Mouse (Mus musculus): ENCODE results near the gene Atp6v0e2.

Gene Atp6v0e2

GRCm38 (mm10) chr6:48573280-48573679, 35.9 kb downstream of the Atp6v0e2 start:
- no peak for DNase-seq (ENCODE audit: inconsistent ontology term)

- no peak for DNase-seq (ENCODE audit: inconsistent ontology term)
These were observed 36.6 kb downstream of the Atp6v0e2 start for GRCm38 (mm10) chr6:48573981-48574380.

GRCm38 (mm10) chr6:48578736-48579135, 41.3 kb downstream of the Atp6v0e2 start:
- no peak for DNase-seq (ENCODE audit: inconsistent ontology term)

- DNase-seq (ENCODE audit: inconsistent ontology term): peak; percentile 82
These were observed 41.8 kb downstream of the Atp6v0e2 start for GRCm38 (mm10) chr6:48579215-48579648.

DNA sequence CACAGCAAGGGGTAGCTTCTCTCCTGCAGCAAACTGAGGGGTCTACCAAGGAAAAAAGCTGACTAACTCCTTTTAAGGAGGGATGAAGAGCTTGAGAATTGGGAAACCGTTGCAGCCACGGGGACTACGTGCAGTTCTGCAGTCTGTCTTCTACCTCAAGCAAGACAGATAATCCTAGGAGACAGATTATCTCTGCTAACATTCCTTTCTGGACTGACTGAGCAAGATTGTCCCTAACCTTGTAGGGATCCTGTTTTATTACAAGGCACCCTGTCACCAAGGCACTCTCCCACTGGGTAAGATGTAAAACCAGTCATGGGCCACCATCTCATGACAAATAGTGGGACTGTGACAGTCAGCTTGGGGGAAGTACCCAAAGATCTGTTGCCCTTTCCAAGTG, 43.8 kb downstream of the Atp6v0e2 start:
- DNase-seq (ENCODE audit: inconsistent ontology term): no peak

- peak; percentile 36 for DNase-seq (ENCODE audit: inconsistent ontology term)
These were observed 44.6 kb downstream of the Atp6v0e2 start for GRCm38 (mm10) chr6:48582037-48582436.

DNA sequence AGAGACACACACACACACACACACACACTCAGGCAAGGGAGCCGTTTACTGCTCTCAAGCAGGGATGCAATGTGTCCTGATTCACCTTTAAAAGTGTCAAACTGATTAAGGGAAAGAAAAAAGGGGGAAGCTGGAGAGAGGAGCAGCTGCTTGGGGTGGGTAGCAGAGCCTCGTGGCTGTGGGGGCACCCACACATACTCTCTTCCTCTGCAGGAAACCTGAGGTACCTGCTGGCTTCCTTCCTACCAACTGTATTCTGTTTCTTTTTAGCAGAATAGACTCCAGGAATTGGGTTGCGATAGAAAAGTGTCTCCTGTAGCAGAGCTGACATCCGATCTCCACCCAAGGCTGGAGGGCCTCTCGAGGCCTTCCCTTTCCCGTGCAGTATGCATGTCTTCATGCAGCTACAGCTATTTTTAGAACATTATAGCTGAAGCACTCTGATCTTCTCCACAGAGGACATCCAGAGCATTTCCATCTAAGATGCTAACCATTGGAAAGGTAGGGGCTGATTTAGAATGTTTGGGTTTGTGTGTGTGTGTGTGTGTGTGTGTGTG, 51.9 kb downstream of the Atp6v0e2 start, which contains the start of gene Gm45021:
Gm45021 (plus strand) TSS at position 417 of the 557 bp plus-strand sequence.
- DNase-seq (ENCODE audit: inconsistent ontology term): no peak

Measured in Muller cell, postnatal 12 days (primary cell).